Mouse (Mus musculus) layer of hippocampus, postnatal 14 days (tissue): ENCODE data around the gene Lhfpl3. TPM values are rescaled to one million over a fixed set of nuclear protein-coding genes. Genes with fewer than 3 reads are reported as not detected.
A peak's percentile ranks its signal among the peaks of the same experiment; 100 is the strongest.

ENCODE experiments used
- DNase-seq, 2 experiments: peaks; one replicate each; pipeline ENCODE4 v3.0.0; 2021 to 2022; ENCODE audit warnings: low spot score in 2 of 2, mixed read lengths in 1 of 2
- total RNA-seq, 2 experiments: library from RNA; stranded (reverse); gene quantifications; 2 replicates each; pipeline ENCODE4 v1.2.3; 2021

Lhfpl3 gene
- total RNA-seq, 2 experiments from 2014 or later, result 25.7 to 27.1 TPM

- DNase-seq, result peak in 1 of 2 experiments; percentile 5
Observed at GRCm38 (mm10) chr5:23126851-23127250, 381.0 kb downstream of the Lhfpl3 start.

- no peak for DNase-seq
Observed at GRCm38 (mm10) chr5:23140183-23140921, 394.5 kb downstream of the Lhfpl3 start.

GRCm38 (mm10) chr5:23153210-23153609, 407.4 kb downstream of the Lhfpl3 start:
- DNase-seq, result no peak

GRCm38 (mm10) chr5:23154439-23154838, 408.6 kb downstream of the Lhfpl3 start:
- no peak for DNase-seq

GRCm38 (mm10) chr5:23165947-23166350, 420.1 kb downstream of the Lhfpl3 start:
- peak in 1 of 2 experiments; percentile 60 for DNase-seq

- no peak for DNase-seq
Observed at GRCm38 (mm10) chr5:23166658-23167057, 420.8 kb downstream of the Lhfpl3 start.

- DNase-seq, result peak in 1 of 2 experiments; percentile 44
Observed at GRCm38 (mm10) chr5:23189633-23190032, 443.8 kb downstream of the Lhfpl3 start.

- peak in 1 of 2 experiments; percentile 39 for DNase-seq
Observed at GRCm38 (mm10) chr5:23196879-23197278, 451.0 kb downstream of the Lhfpl3 start.

GRCm38 (mm10) chr5:23213086-23213485, 467.2 kb downstream of the Lhfpl3 start:
- no peak for DNase-seq

GRCm38 (mm10) chr5:23214646-23215045, 468.8 kb downstream of the Lhfpl3 start:
- no peak for DNase-seq

- DNase-seq, result no peak
Observed at GRCm38 (mm10) chr5:23219655-23220054, 473.8 kb downstream of the Lhfpl3 start.

GRCm38 (mm10) chr5:23224759-23225536, 479.1 kb downstream of the Lhfpl3 start:
- DNase-seq, result peak; percentile 61

- no peak for DNase-seq
Observed at GRCm38 (mm10) chr5:23225621-23226020, 479.8 kb downstream of the Lhfpl3 start.

- no peak for DNase-seq
Observed at GRCm38 (mm10) chr5:23226753-23227152, 480.9 kb downstream of the Lhfpl3 start.

- no peak for DNase-seq
Observed at GRCm38 (mm10) chr5:23246974-23247373, 501.1 kb downstream of the Lhfpl3 start.

- DNase-seq, result no peak
Observed at GRCm38 (mm10) chr5:23247784-23248183, 501.9 kb downstream of the Lhfpl3 start.

GRCm38 (mm10) chr5:23248303-23248702, 502.4 kb downstream of the Lhfpl3 start:
- DNase-seq, result no peak

- DNase-seq, result no peak
Observed at GRCm38 (mm10) chr5:23249896-23250875, 504.3 kb downstream of the Lhfpl3 start.

GRCm38 (mm10) chr5:23251462-23252224, 505.8 kb downstream of the Lhfpl3 start:
- DNase-seq, result no peak

GRCm38 (mm10) chr5:23255816-23256418, 510.1 kb downstream of the Lhfpl3 start:
- peak in 1 of 2 experiments; percentile 13 for DNase-seq
